Mouse (Mus musculus) liver, adult 2 months (tissue): ENCODE data around the gene Guca1b. TPM values are rescaled to one million over a fixed set of nuclear protein-coding genes. Genes with fewer than 3 reads are reported as not detected.
"Not testable (repeated sequence)": the region's sequence is repeated elsewhere in the genome, so short reads cannot be mapped to it uniquely, and the experiment has no call there.

Experiments
- DNase-seq: peaks from one replicate; pipeline ENCODE4 v3.0.0-alpha.2; 2011; ENCODE audit warnings: low read depth, low spot score; ENCODE audit errors: extremely low read depth
- H3K27ac ChIP-seq: fragments of 200-500 bp; replicated peaks from 2 replicates; pipeline ENCODE4 v1.5.1; 2012; ENCODE audit warnings: low read depth, mild to moderate bottlenecking, control low read depth, inconsistent platforms, low read length; ENCODE audit not compliant: insufficient read depth
- H3K27me3 ChIP-seq: fragments of 200-500 bp; 2 replicates; pipeline ENCODE4 v1.6.1; 2012; ENCODE audit warnings: mild to moderate bottlenecking, moderate library complexity, low read length, inconsistent platforms; ENCODE audit not compliant: control insufficient read depth, insufficient read depth
- H3K36me3 ChIP-seq: fragments of 200-500 bp; 2 replicates; pipeline ENCODE4 v1.6.1; 2012; ENCODE audit warnings: low read length, inconsistent platforms; ENCODE audit not compliant: control insufficient read depth, insufficient read depth
- H3K4me1 ChIP-seq: fragments of 200-500 bp; 2 replicates; pipeline ENCODE4 v1.6.1; 2011; ENCODE audit warnings: low read length; ENCODE audit not compliant: control insufficient read depth, insufficient read depth
- H3K4me3 ChIP-seq: fragments of 200-500 bp; 2 replicates; pipeline ENCODE4 v1.5.1; 2011; ENCODE audit warnings: low read depth, mild to moderate bottlenecking, control low read depth, low read length, moderate library complexity; ENCODE audit not compliant: insufficient read depth
- H3K79me2 ChIP-seq: fragments of 200-500 bp; 2 replicates; pipeline ENCODE4 v1.6.1; 2012; ENCODE audit warnings: inconsistent platforms, mild to moderate bottlenecking, low read length, moderate library complexity; ENCODE audit not compliant: control insufficient read depth, insufficient read depth
- H3K9ac ChIP-seq: fragments of 200-500 bp; 2 replicates; pipeline ENCODE4 v1.6.1; 2012; ENCODE audit warnings: low read depth, mild to moderate bottlenecking, control low read depth, inconsistent platforms, low read length
- CTCF ChIP-seq: fragments of 200-500 bp; IDR thresholded peaks from 2 replicates; pipeline ENCODE4 v1.5.1; 2011; ENCODE audit warnings: low read depth, low read length, control low read depth
- POLR2A ChIP-seq: fragments of 200-500 bp; IDR thresholded peaks from 2 replicates; pipeline ENCODE4 v1.6.1; 2011; ENCODE audit warnings: low read length, control low read depth; ENCODE audit not compliant: insufficient read depth; ENCODE audit errors: extremely low read depth
- WGBS: fragments of 180-500 bp; shearing (Covaris S2); methylation state at CpG from one replicate; pipeline ENCODE4 v1.1.7; 2018; 5-methylcytosine and 5-hydroxymethylcytosine counted together
- polyA plus RNA-seq: library from polyadenylated mRNA; depleted of rRNA; stranded (reverse); fragments of >200 nt; gene quantifications from 2 replicates; pipeline ENCODE4 v1.2.3, GENCODE M21; 2012
- total RNA-seq: library from RNA; depleted of rRNA; stranded (reverse); fragments of >200 nt; gene quantifications from 2 replicates; pipeline ENCODE4 v1.2.3, GENCODE M21; 2014

The Guca1b gene
- total and polyA plus RNA-seq, 2 experiments, result 0.65 TPM; not detected in 1

DNA sequence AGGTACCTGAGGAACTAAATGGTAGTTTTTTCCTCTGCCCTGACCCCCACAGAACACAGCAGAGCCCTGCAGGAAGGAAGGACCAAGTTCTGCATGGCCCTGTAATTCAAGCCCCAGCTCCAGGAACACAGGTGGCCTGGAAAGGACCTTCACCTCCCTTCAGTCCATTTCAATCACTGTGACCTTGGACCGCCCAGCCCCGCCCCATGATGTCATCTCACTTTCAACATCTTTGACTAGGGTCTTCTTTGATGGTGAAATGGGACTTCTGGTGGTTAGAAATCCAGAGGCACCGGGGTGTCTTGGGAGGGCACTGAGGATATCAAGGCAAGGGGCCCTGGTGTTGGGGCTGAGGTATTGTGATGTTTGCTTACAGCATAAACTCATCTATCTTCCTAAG is 36.4 kb downstream of the Guca1b start:
- Histone ChIP-seq H3K9ac (no peak overlapping the region), H3K27ac (no peak overlapping the region), H3K4me1 (peaks cover 4% of the 10 kb centered on the region), H3K79me2 (no peaks in the 10 kb centered on the region), H3K4me3 (no peak overlapping the region), H3K27me3 (no peaks in the 10 kb centered on the region), H3K36me3 (no peaks in the 10 kb centered on the region)
- no peak for TF ChIP-seq POLR2A
- TF ChIP-seq CTCF, result no peak
- DNase-seq, result no peak
- 80% methylated on average over 3 of the region's 3 CpGs for WGBS

- not testable (repeated sequence) for DNase-seq, H3K9ac ChIP-seq, H3K4me1 ChIP-seq, H3K4me3 ChIP-seq, H3K36me3 ChIP-seq, H3K27me3 ChIP-seq, H3K27ac ChIP-seq, H3K79me2 ChIP-seq
- WGBS, result 93% methylated on average over 1 of the region's 1 CpGs
Measured at GRCm38 (mm10) chr17:47422616-47423015, 37.4 kb downstream of the Guca1b start.

DNA sequence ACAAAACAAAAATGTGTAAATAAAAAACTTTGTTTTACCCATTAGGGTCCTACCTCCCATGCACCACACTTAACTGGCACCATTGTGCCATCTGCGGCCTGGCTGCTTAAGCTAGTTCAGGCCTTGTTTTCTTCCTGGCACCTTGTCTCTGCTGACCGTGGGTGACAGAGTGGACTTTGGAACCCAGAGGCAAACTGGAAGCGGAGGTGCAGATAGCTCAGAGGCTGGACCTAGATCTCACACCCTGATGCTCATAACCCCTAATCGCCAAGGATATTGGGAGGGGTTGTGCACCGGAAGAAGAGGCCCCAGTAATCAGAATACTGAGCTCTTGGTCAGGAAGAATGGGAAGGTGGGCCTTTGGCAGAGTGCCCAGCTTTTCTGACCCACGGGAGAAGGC is 39.0 kb downstream of the Guca1b start:
- Histone ChIP-seq H3K9ac (no peak overlapping the region), H3K4me3 (no peak overlapping the region), H3K27me3 (no peaks in the 10 kb centered on the region), H3K79me2 (no peaks in the 10 kb centered on the region), H3K36me3 (no peaks in the 10 kb centered on the region), H3K27ac (0 out of 2 replicates have a peak overlapping the region, but pooled peaks have one; percentile 4), H3K4me1 (peaks cover 4% of the 10 kb centered on the region)
- TF ChIP-seq POLR2A, result no peak
- no peak for TF ChIP-seq CTCF
- 15% methylated on average over 6 of the region's 6 CpGs for WGBS
- DNase-seq, result peak; percentile 87

DNA sequence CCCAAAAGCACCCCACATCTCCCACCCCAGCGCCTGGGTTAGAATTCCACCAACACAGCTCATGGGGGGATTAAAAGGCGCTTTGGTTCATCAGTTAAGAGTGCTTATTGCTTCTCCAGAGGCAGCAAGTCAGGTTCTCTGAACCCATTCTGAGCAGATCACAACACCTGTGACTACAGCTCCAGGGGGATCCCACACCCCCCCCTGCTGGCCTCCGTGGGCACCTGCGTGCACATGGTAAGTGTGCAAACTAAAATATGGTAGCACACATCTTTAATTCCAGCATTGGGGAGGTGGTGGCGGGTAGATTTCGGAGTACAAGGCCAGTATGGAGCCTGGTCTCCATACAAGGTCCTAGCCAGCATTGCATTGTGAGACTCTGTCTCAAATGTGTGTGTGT is 42.1 kb downstream of the Guca1b start:
- Histone ChIP-seq H3K27me3 (no peaks in the 10 kb centered on the region), H3K27ac (no peak overlapping the region), H3K9ac (no peak overlapping the region), H3K4me1 (peaks cover 4% of the 10 kb centered on the region), H3K4me3 (no peak overlapping the region), H3K79me2 (no peaks in the 10 kb centered on the region), H3K36me3 (peaks cover 2% of the 10 kb centered on the region; the same call in 1 of the 2 replicates)
- no peak for DNase-seq
- WGBS, result 83% methylated on average over 6 of the region's 6 CpGs
- TF ChIP-seq CTCF (peak; percentile 55), POLR2A (no peak)

GRCm38 (mm10) chr17:47428831-47429304 is 43.7 kb downstream of the Guca1b start:
- Histone ChIP-seq H3K27me3 (no peaks in the 10 kb centered on the region), H3K4me3 (no peak overlapping the region), H3K9ac (no peak overlapping the region), H3K27ac (no peak overlapping the region), H3K36me3 (peaks cover 2% of the 10 kb centered on the region; the same call in 1 of the 2 replicates), H3K4me1 (peaks cover 4% of the 10 kb centered on the region), H3K79me2 (no peaks in the 10 kb centered on the region)
- WGBS, result 53% methylated on average over 8 of the region's 8 CpGs
- no peak for DNase-seq
- TF ChIP-seq CTCF (peak; percentile 54), POLR2A (no peak)

DNA sequence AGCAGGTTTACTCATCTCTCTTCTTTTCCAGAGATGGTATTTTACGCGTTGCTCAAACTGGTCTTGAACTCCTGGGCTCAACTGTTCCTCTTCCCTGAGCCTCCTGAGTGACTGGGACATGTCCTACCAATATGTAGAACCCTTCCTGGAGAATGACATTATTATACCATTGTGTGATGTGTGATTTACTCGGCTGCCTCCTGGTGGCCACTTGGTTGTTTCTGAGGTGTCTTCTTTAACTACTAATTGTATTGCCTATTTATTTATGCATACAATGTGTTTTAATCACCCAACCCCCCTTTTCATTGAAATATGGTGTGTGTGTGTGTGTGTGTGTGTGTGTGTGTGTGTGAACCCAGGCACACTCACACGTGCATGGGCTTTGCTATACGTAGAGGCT is 45.6 kb downstream of the Guca1b start:
- DNase-seq, result no peak
- H3K27me3 ChIP-seq, result no peaks in the 10 kb centered on the region
- H3K79me2 ChIP-seq, result no peaks in the 10 kb centered on the region
- 80% methylated on average over 5 of the region's 5 CpGs for WGBS
- H3K4me3 ChIP-seq, result no peak overlapping the region
- no peak overlapping the region for H3K9ac ChIP-seq
- no peaks in the 10 kb centered on the region for H3K4me1 ChIP-seq
- peaks cover 2% of the 10 kb centered on the region; the same call in 1 of the 2 replicates for H3K36me3 ChIP-seq
- TF ChIP-seq CTCF (no peak), POLR2A (no peak)
- H3K27ac ChIP-seq, result no peak overlapping the region
